Mouse (Mus musculus): ENCODE results near the gene Adgre5.

- TF ChIP-seq POLR2A (IDR thresholded peaks at IDR 0.05; ENCODE audit: low read depth, low read length): no peak
- no peak for TF ChIP-seq CTCF (conservative IDR thresholded peaks at IDR 0.05 in 1 of 2, IDR thresholded peaks at IDR 0.05 in 1 of 2; ENCODE audit: low read depth in 2 of 2, low read length in 2 of 2)
- no peak for TF ChIP-seq USF1 (IDR thresholded peaks at IDR 0.05; ENCODE audit: low read depth, low read length)
- TF ChIP-seq EP300 (IDR thresholded peaks at IDR 0.05; ENCODE audit: low read length): no peak
- TF ChIP-seq MAX (IDR thresholded peaks at IDR 0.05; ENCODE audit: low read length): no peak
- no peak for TF ChIP-seq POLR2AphosphoS2 (IDR thresholded peaks at IDR 0.05; ENCODE audit: low read depth, low read length)
Observed at GRCm38 (mm10) chr8:83785046-83785445, 43.9 kb upstream of the Adgre5 start.
